Mouse (Mus musculus) liver, postnatal 0 days (tissue): ENCODE results near the gene Sdk1. TPM values are rescaled to one million over a fixed set of nuclear protein-coding genes. Genes with fewer than 3 reads are reported as not detected.
"Not testable (repeated sequence)": the region's sequence is repeated elsewhere in the genome, so short reads cannot be mapped to it uniquely, and the experiment has no call there.

Source experiments
- ATAC-seq: fragments of 200-750 bp; cut with Nextera tagmentation; 2 replicates; pipeline ENCODE4 v1.8.0; 2017; ENCODE audit warnings: mild to moderate bottlenecking, moderate library complexity
- DNase-seq: peaks from one replicate; pipeline ENCODE4 v3.0.0-alpha.2; 2016
- H3K27ac ChIP-seq: fragments of 300-500 bp; sonication (generic); 2 replicates; pipeline ENCODE4 v1.5.1; 2014; ENCODE audit warnings: antibody characterized with exemption, moderate library complexity, mild to moderate bottlenecking, low read depth
- H3K27me3 ChIP-seq: fragments of 300-500 bp; sonication (generic); 2 replicates; pipeline ENCODE4 v1.6.1; 2014; ENCODE audit warnings: low read length, control low read depth, mixed read lengths; ENCODE audit not compliant: insufficient read depth
- H3K36me3 ChIP-seq: fragments of 300-500 bp; sonication (generic); replicated peaks from 2 replicates; pipeline ENCODE4 v1.6.1; 2014; ENCODE audit warnings: mild to moderate bottlenecking, control low read depth, low read length, moderate library complexity, mixed read lengths; ENCODE audit not compliant: insufficient read depth
- H3K4me1 ChIP-seq: fragments of 300-500 bp; sonication (generic); 2 replicates; pipeline ENCODE4 v1.6.1; 2014; ENCODE audit warnings: antibody characterized with exemption, mild to moderate bottlenecking, control low read depth; ENCODE audit not compliant: insufficient read depth
- H3K4me2 ChIP-seq: fragments of 300-500 bp; sonication (generic); 2 replicates; pipeline ENCODE4 v1.6.1; 2014; ENCODE audit warnings: low read depth, mild to moderate bottlenecking, low read length, moderate library complexity, mixed read lengths
- H3K4me3 ChIP-seq: fragments of 300-500 bp; sonication (generic); 2 replicates; pipeline ENCODE4 v1.5.1; 2014; ENCODE audit warnings: low read depth, low read length
- H3K9ac ChIP-seq: fragments of 300-500 bp; sonication (generic); replicated peaks from 2 replicates; pipeline ENCODE4 v1.6.1; 2014; ENCODE audit warnings: mild to moderate bottlenecking, moderate library complexity
- H3K9me3 ChIP-seq: fragments of 300-500 bp; sonication (generic); 2 replicates; pipeline ENCODE4 v1.6.1; 2016; ENCODE audit warnings: mild to moderate bottlenecking, control low read depth, low read length, mixed read lengths
- CTCF ChIP-seq: sonication (generic); IDR thresholded peaks from 2 replicates; pipeline ENCODE4 v1.5.1; 2016; ENCODE audit warnings: antibody characterized with exemption, low read depth
- EP300 ChIP-seq: IDR thresholded peaks from 2 replicates; pipeline ENCODE4 v1.6.1; 2016; ENCODE audit warnings: antibody characterized with exemption, low read depth, mild to moderate bottlenecking
- WGBS: fragments of 180-500 bp; shearing (Covaris S2); extraction: QIAGEN DNeasy Blood & Tissue Kit; methylation state at CpG from one replicate; pipeline ENCODE4 v1.1.7; 2014; ENCODE audit not compliant: insufficient replicate concordance; 5-methylcytosine and 5-hydroxymethylcytosine counted together
- polyA plus RNA-seq: library from polyadenylated mRNA; unstranded; fragments of >200 nt; fragmentation: Nextera tagmentation; extraction: Ambion mirVana; gene quantifications from 2 replicates; pipeline ENCODE4 v1.2.1, GENCODE M21; 2015

Sdk1 gene
- polyA plus RNA-seq, 1 experiment from 2014 or later, result 0.06 TPM

DNA sequence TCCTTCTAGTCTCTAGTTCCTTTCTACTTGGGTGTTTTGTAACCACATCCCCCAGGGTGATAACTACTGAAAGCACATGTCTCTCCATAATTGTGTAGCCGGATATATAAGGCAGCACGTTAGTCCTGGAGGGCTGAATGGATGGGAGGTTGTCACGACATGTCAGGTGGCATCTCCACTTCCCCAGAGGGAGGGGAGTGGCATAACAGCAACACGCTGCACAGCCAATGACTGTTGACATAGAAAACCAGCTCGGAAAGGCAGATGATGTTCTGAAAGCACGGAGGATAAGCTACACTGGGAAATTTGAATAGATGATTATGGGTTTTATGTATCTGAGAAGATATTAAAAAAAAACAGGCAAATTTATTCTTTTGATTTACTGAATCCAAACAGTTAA, 376.4 kb downstream of the Sdk1 start:
- no peak for DNase-seq
- WGBS, result 68% methylated on average over 6 of the region's 6 CpGs

DNA sequence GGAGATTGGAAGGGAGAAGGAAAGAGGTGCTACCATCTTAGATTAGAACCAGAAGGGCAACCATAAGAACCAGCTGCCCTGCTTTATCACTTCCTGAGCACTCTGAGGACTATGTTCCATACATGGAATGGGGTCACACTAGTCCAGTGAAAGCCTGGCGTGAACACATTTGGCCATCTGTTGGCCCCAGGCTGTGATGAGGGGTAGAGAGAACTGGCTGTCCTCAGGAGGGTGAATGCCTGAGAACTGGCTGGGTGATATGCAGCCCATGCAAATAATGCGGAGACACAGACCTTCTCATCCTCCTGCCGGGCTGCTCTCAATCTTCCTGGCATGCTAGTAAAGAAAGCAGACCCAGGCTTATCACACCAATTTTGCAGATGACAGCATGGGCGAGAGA, 384.1 kb downstream of the Sdk1 start:
- Histone ChIP-seq H3K9me3 (no peaks in the 10 kb centered on the region; the same call in 1 of the 2 replicates), H3K27me3 (no peaks in the 10 kb centered on the region), H3K9ac (no peak overlapping the region), H3K36me3 (no peaks in the 10 kb centered on the region), H3K4me3 (no peak overlapping the region), H3K4me2 (no peak overlapping the region), H3K4me1 (no peaks in the 10 kb centered on the region), H3K27ac (no peak overlapping the region)
- 66% methylated on average over 4 of the region's 4 CpGs for WGBS
- ATAC-seq, result no peak
- TF ChIP-seq CTCF, result no peak
- no peak for DNase-seq

More for the DNA sequence above, 376.4 kb downstream of the Sdk1 start:
- ATAC-seq, result no peak
- TF ChIP-seq EP300 (no peak), CTCF (no peak)
- Histone ChIP-seq H3K27ac (no peak overlapping the region), H3K4me3 (no peak overlapping the region), H3K27me3 (no peaks in the 10 kb centered on the region), H3K9ac (no peak overlapping the region), H3K36me3 (no peaks in the 10 kb centered on the region), H3K9me3 (no peaks in the 10 kb centered on the region), H3K4me1 (no peaks in the 10 kb centered on the region), H3K4me2 (no peak overlapping the region)

DNA sequence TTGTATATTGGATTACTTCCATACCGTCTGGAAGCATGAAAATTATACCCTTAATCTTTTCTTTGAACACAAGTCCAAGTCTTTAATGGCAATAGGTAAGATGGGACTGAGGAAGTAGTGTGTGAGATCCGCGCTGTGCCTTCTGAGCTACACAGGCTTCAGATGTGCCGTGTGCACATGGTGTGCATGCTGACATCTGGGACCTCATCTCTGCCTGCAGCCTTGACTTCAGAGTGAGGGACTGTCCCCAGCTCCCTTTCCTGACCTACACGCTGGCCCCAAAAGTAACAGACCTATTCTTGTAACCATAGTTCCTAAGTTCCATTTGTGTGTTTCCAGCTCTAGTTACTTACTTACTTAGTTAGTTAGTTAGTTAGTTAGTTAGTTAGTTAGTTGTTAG, 390.4 kb downstream of the Sdk1 start:
- no peaks in the 10 kb centered on the region for H3K4me1 ChIP-seq
- H3K4me3 ChIP-seq, result no peak overlapping the region
- 80% methylated on average over 5 of the region's 5 CpGs for WGBS
- no peak overlapping the region for H3K9ac ChIP-seq
- ATAC-seq (no peak), DNase-seq (no peak)
- TF ChIP-seq EP300, result no peak
- TF ChIP-seq CTCF, result no peak
- H3K27ac ChIP-seq, result no peak overlapping the region
- no peaks in the 10 kb centered on the region for H3K36me3 ChIP-seq
- H3K4me2 ChIP-seq, result no peak overlapping the region
- no peaks in the 10 kb centered on the region for H3K9me3 ChIP-seq
- no peaks in the 10 kb centered on the region for H3K27me3 ChIP-seq

DNA sequence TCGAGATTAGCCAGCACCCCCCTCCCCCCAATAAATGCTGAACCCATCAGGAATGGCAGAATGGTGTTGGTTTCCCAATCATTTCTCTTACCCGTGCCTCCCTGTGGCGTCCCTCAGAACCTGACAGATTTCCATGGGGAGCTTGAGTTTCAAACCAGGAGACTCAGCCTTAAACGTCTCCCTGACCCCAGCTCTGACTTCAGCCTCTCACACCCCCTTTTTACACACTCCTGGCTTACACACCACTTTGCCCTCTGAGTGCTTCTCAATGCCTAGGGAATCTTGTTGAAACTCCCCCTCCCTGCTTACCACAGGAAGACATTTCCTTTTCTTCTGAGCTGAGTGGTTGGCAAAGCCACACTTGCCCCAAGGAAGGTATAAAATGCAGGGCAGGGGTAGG, 392.0 kb downstream of the Sdk1 start:
- no peak overlapping the region for H3K4me3 ChIP-seq
- H3K9me3 ChIP-seq, result no peaks in the 10 kb centered on the region
- H3K4me2 ChIP-seq, result no peak overlapping the region
- H3K27me3 ChIP-seq, result no peaks in the 10 kb centered on the region
- no peak for DNase-seq
- 60% methylated on average over 4 of the region's 4 CpGs for WGBS
- H3K4me1 ChIP-seq, result no peaks in the 10 kb centered on the region
- TF ChIP-seq CTCF (no peak), EP300 (no peak)
- no peak overlapping the region for H3K27ac ChIP-seq
- no peak overlapping the region for H3K9ac ChIP-seq
- no peaks in the 10 kb centered on the region for H3K36me3 ChIP-seq
- no peak for ATAC-seq

DNA sequence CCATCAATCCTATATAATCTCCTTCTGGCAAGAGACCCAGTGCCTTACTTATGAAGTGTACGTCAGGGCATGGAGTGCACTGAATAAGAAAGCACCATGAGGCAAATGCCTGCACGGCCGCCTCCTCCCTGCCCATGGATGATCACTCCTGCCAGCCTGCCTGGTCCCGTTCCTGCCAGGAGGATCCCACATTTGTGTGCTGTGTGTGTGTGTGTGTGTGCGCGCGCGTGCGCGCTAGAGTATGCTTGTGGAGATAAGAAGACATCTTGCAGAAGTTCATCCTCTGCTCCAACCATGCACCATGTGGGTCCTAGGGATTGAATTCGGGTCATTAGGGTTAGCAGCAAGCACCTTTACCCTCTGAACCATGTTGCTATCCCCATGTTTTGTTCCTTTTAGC, 395.1 kb downstream of the Sdk1 start:
- no peak overlapping the region for H3K27ac ChIP-seq
- H3K27me3 ChIP-seq, result no peaks in the 10 kb centered on the region
- H3K9me3 ChIP-seq, result no peaks in the 10 kb centered on the region
- H3K4me2 ChIP-seq, result no peak overlapping the region
- H3K4me1 ChIP-seq, result no peaks in the 10 kb centered on the region
- no peak for DNase-seq
- H3K36me3 ChIP-seq, result no peaks in the 10 kb centered on the region
- no peak overlapping the region for H3K4me3 ChIP-seq
- WGBS, result 83% methylated on average over 11 of the region's 11 CpGs
- ATAC-seq, result no peak
- H3K9ac ChIP-seq, result no peak overlapping the region
- TF ChIP-seq EP300, result no peak
- no peak for TF ChIP-seq CTCF

DNA sequence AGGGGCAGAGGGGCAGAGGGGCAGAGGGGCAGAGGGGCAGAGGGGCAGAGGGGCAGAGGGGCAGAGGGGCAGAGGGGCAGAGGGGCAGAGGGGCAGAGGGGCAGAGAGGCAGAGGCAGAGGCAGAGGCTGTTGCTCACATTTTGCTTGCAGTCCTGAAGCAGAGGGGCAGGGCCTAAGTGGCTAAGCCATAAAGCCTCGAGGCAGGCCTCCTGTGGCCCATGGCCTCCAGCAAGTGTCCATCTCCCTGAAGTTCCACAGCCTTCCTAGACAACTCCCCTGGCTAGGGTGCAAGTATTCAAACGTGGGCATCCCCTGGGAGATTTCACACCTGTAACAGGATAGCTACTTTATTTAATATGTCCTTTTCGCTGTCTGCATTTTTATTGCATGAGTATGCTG, 395.8 kb downstream of the Sdk1 start:
- WGBS, result 61% methylated on average over 3 of the region's 3 CpGs
- H3K27ac ChIP-seq, H3K27me3 ChIP-seq, DNase-seq, ATAC-seq, H3K9ac ChIP-seq, H3K4me3 ChIP-seq, H3K36me3 ChIP-seq, H3K4me2 ChIP-seq, H3K9me3 ChIP-seq, H3K4me1 ChIP-seq: not testable (repeated sequence)

DNA sequence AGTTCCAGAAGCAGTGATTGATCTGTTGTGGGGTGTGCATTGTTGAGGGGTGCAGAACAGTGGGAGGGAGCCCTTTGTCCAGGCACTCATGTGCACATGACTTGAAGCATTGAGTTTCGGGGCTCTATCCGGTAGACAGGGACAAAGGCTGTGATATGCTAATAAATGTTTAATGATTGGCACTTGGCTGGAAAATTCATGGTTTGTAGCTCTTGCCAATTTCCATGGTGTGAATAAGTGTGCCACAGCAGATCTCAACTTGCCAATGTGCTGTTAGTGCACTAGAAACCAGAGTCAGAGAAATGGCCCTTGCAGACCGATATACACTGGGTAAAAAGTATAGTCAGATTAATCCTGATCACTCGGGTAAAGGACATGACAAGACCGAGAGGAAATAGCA, 404.4 kb downstream of the Sdk1 start:
- no peak overlapping the region for H3K9ac ChIP-seq
- no peak for TF ChIP-seq CTCF
- no peak for TF ChIP-seq EP300
- WGBS, result 77% methylated on average over 5 of the region's 5 CpGs
- no peak overlapping the region for H3K27ac ChIP-seq
- H3K4me3 ChIP-seq, result no peak overlapping the region
- no peaks in the 10 kb centered on the region for H3K4me1 ChIP-seq
- H3K27me3 ChIP-seq, result no peaks in the 10 kb centered on the region
- ATAC-seq (no peak), DNase-seq (no peak)
- no peak overlapping the region for H3K4me2 ChIP-seq
- no peaks in the 10 kb centered on the region for H3K9me3 ChIP-seq
- no peaks in the 10 kb centered on the region for H3K36me3 ChIP-seq
